Mouse (Mus musculus) neural tube, embryonic 11.5 days (tissue): ENCODE measurements around the gene Slc8a1. TPM values are rescaled to one million over a fixed set of nuclear protein-coding genes. Genes with fewer than 3 reads are reported as not detected.

Source experiments
- ATAC-seq: fragments of 200-750 bp; cut with Nextera tagmentation; 2 replicates; pipeline ENCODE4 v1.8.0; 2017; ENCODE audit warnings: moderate number of reproducible peaks, mild to moderate bottlenecking, moderate TSS enrichment, moderate library complexity; ENCODE audit not compliant: insufficient read depth, low FRiP score, low TSS enrichment
- DNase-seq: peaks from one replicate; pipeline ENCODE4 v3.0.0-alpha.2; 2015; ENCODE audit warnings: low spot score
- H3K27ac ChIP-seq: fragments of 300-500 bp; sonication (generic); 2 replicates; pipeline ENCODE4 v1.5.1; 2014; ENCODE audit warnings: low read depth, mild to moderate bottlenecking, low read length
- H3K27me3 ChIP-seq: fragments of 300-500 bp; sonication (generic); 2 replicates; pipeline ENCODE4 v1.6.1; 2014; ENCODE audit warnings: mild to moderate bottlenecking, low read length, mixed read lengths; ENCODE audit not compliant: control insufficient read depth, insufficient read depth
- H3K36me3 ChIP-seq: fragments of 300-500 bp; sonication (generic); 2 replicates; pipeline ENCODE4 v1.6.1; 2014; ENCODE audit warnings: mild to moderate bottlenecking, low read length, moderate library complexity, mixed read lengths; ENCODE audit not compliant: control insufficient read depth, insufficient read depth
- H3K4me1 ChIP-seq: fragments of 300-500 bp; sonication (generic); 2 replicates; pipeline ENCODE4 v1.6.1; 2014; ENCODE audit warnings: low read length, mixed read lengths; ENCODE audit not compliant: control insufficient read depth, insufficient read depth
- H3K4me2 ChIP-seq: fragments of 300-500 bp; sonication (generic); 2 replicates; pipeline ENCODE4 v1.6.1; 2014; ENCODE audit warnings: low read depth, mild to moderate bottlenecking, moderate library complexity
- H3K4me3 ChIP-seq: fragments of 300-500 bp; sonication (generic); 2 replicates; pipeline ENCODE4 v1.5.1; 2014; ENCODE audit warnings: low read depth, low read length
- H3K9ac ChIP-seq: fragments of 300-500 bp; sonication (generic); 2 replicates; pipeline ENCODE4 v1.6.1; 2014; ENCODE audit warnings: mild to moderate bottlenecking, low read length
- H3K9me3 ChIP-seq: fragments of 300-500 bp; sonication (generic); 2 replicates; pipeline ENCODE4 v1.6.1; 2016; ENCODE audit warnings: low read length; ENCODE audit not compliant: control insufficient read depth
- WGBS: fragments of 180-500 bp; shearing (Covaris S2); extraction: QIAGEN DNeasy Blood & Tissue Kit; methylation state at CpG from one replicate; pipeline ENCODE4 v1.1.7; 2014; 5-methylcytosine and 5-hydroxymethylcytosine counted together
- polyA plus RNA-seq: library from polyadenylated mRNA; unstranded; fragments of >200 nt; fragmentation: Nextera tagmentation; extraction: Ambion mirVana; gene quantifications from 2 replicates; pipeline ENCODE4 v1.2.1, GENCODE M21; 2014

The Slc8a1 gene
- polyA plus RNA-seq, 1 experiment from 2014 or later: 5.6 TPM

DNA sequence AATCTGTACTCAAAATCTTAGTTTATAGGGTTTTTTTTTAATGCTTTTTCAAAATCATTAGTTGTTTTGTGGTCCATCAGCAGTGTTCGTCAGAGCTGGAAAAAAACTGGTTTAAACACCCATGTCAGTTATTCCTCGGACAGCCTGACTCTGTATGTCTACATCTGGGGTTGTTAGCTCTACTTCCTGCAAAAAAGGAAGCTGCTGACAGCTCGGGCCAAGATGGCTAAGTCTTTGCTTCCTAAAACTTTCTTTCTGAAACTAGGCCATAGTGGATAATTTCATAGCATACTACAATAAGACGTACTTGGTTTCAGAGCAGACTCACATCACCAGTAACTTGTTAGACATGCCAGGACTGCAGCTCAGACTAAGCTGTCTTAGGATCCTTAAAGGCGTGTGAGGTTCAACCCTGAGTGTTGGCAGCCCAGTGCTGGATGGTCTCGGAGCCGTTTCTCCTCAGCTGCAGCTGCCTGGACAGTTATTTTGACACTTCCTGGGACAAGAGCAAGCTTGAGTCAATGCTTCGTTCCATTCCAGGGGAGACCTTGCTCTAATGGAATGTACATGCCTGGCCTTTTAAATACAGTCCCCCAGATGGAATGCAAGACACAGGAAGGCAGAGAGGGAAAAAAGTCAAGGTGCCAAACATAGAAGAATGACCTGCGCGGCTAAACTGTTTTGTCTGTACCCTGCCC is 158.3 kb downstream of the Slc8a1 start:
- 85% methylated on average over 10 of the region's 10 CpGs for WGBS
- Histone ChIP-seq H3K9me3 (no peaks in the 10 kb centered on the region), H3K4me1 (no peaks in the 10 kb centered on the region), H3K4me3 (no peak overlapping the region), H3K27me3 (no peaks in the 10 kb centered on the region), H3K4me2 (no peak overlapping the region), H3K27ac (no peak overlapping the region), H3K9ac (no peak overlapping the region), H3K36me3 (no peaks in the 10 kb centered on the region)
- ATAC-seq (no peak), DNase-seq (no peak)

DNA sequence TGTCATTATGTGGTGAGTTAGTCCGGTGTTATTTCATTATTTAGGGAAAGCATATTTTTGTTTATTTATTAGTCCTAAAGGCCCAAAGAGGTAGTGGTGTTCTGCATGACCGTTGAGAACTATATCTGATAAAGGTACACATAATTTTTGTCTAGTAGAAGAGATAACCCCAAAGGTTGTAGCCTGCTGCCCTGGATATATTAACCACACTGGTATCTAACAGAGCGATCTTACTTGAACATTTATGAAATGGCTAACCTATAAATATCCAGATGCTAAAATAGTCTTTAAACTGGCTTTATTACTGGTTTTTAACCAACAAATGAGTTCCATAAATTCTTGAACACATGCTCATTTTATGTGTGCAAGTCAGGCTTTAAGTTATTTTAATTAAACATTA is 161.3 kb downstream of the Slc8a1 start:
- Histone ChIP-seq H3K4me2 (no peak overlapping the region), H3K4me3 (no peak overlapping the region), H3K27ac (no peak overlapping the region), H3K27me3 (no peaks in the 10 kb centered on the region), H3K4me1 (no peaks in the 10 kb centered on the region), H3K36me3 (no peaks in the 10 kb centered on the region), H3K9me3 (no peaks in the 10 kb centered on the region), H3K9ac (no peak overlapping the region)
- no peak for ATAC-seq
- no peak for DNase-seq
- WGBS: 93% methylated on average over 3 of the region's 3 CpGs

DNA sequence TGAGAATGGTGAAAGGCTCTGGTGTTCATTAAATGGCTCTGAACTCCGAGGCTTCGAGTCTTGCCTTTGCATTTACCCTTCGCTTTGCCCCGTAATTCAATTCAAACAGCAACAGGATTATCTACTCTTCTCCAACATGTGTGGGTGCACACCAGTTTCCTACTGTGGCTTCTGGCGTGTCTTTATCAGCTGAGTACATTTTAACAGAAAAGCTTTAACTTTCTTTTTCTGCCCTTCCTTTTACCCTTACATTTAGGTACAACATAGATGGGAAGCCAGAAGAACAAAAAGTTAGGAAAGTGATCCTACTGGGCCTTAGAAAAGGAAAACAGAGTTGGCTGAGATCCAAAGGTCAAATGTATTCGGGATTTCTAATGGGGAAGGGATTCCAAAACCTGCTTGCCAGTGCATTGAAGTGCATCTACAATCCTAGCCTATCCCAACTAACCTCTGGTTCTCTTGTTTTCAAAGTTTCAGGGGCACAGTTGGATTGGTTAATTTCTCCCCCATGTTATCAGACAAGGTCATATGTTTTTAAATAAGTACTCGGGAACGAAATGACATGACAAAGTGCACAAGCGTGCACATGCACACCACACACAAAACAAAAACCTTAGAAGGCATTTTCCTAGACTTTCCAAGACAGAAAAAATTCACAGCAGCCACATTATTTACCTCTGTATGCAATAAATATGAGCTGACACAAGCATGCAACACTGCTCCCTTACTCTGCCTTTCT is 172.4 kb downstream of the Slc8a1 start:
- Histone ChIP-seq H3K9ac (no peak overlapping the region), H3K4me1 (no peaks in the 10 kb centered on the region), H3K27me3 (no peaks in the 10 kb centered on the region), H3K36me3 (no peaks in the 10 kb centered on the region), H3K4me2 (no peak overlapping the region), H3K4me3 (no peak overlapping the region), H3K27ac (no peak overlapping the region), H3K9me3 (no peaks in the 10 kb centered on the region)
- no peak for DNase-seq
- 84% methylated on average over 9 of the region's 9 CpGs for WGBS
- no peak for ATAC-seq

DNA sequence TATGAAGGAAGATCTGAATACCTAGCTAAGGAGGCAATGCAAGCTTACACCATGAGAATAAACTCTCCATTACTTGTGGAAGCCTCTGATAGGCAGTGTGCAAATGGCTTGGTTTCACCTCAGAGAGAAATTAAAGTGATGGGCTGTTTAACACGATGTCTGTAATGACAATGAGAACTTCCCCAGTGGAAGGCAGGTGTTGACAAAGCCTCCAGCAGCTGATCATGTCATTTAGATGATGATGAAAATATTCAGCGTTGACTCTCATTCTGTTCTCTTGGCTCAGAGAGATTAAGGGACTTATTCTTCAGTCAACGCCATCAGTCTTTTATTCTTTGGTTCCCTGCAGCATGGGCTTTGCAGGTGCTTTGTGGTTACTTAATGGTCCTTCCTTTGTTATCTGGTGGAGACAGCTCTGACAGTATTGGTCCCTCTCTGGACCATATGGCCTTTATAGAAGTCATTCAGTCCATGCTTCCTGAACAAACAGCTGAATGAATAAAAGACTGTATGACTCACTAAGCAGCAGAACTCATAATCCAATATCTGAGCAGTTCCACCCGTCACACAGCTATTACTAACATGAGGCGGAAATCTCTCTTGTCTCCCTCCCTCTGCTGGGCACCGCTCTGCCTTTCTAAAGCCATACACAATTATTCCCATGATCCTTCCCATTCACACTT is 184.0 kb downstream of the Slc8a1 start:
- WGBS: 73% methylated on average over 6 of the region's 6 CpGs
- Histone ChIP-seq H3K27me3 (no peaks in the 10 kb centered on the region), H3K9me3 (no peaks in the 10 kb centered on the region), H3K4me1 (no peaks in the 10 kb centered on the region), H3K27ac (no peak overlapping the region), H3K4me3 (no peak overlapping the region), H3K9ac (no peak overlapping the region), H3K36me3 (no peaks in the 10 kb centered on the region), H3K4me2 (no peak overlapping the region)
- DNase-seq: no peak
- ATAC-seq: no peak

DNA sequence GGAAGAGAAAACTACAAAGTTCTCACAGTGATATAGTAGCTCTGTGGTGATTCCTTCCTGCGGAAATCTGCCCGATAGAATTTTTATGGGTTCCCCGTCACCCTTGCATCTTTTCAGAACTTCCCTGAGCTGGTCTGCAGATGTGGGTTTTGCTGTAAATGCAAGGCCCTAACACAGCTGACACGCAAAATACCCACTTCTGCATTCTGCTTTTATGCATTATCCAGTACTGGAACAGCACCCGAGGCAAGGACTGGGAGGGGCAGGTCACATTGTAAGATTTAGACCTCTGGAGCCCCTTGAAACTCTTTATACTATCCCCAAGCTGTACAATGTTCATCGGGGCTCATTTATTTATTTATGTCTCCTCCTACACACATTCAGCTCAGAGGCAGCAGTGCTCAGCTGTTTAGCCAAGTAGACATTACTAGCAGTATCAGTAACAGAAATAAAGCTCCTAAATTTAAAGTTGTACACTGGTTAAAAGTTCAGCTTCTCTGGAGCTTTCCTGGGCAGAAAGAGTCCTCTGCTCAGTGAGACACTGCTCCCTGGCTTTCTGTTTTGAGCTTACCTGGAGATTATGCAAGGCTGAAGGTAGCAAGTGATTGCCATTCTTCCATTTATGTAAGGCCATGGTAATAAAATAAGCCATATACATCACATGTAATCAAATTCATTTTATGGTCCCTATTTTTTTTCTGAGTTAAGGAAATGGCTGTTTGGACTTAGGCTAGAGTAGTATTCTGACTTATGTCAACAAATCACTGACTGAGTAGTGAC is 186.1 kb downstream of the Slc8a1 start:
- Histone ChIP-seq H3K36me3 (no peaks in the 10 kb centered on the region), H3K4me3 (no peak overlapping the region), H3K4me2 (no peak overlapping the region), H3K4me1 (no peaks in the 10 kb centered on the region), H3K9me3 (no peaks in the 10 kb centered on the region), H3K27ac (no peak overlapping the region), H3K27me3 (no peaks in the 10 kb centered on the region), H3K9ac (no peak overlapping the region)
- DNase-seq: no peak
- ATAC-seq: no peak
- 87% methylated on average over 6 of the region's 6 CpGs for WGBS

DNA sequence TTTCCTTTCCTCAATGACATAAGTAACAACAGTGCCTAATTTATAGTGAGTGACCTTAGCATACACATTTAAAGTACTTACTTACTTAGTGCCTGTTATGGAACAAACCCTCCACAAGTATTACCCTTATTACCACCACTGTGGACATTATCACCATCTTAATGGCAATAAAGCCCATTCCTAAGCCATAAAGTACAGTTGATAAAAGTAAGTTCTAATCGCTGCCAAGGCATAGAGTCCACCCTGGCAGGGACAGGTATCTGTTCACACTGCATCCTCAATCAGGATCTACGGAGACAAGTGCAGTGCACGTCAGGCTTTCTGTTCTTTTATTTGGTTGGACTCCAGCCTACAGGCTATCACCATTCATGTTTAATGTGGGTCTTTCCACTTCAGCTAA is 187.3 kb downstream of the Slc8a1 start:
- no peak for ATAC-seq
- WGBS: 96% methylated on average over 3 of the region's 3 CpGs

DNA sequence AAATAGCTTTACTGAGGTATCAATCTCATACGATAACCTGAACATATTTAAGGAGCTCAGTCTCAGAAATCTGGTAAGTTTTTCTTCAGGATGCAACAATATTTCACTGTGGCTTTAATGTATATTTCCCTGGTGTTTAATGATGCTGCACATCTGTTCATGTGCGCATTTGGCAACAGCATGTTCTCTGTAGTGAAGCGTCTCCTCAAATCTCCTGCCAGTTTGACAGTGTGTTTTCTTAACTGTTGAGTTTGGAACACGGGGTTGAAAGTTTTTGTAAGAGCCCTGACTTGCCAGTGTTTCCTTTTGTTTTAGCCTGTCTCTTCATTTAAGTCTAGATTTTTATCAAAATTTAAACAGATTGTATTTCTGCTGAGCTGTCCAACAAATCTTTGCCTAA is 190.2 kb downstream of the Slc8a1 start:
- no peaks in the 10 kb centered on the region for H3K9me3 ChIP-seq
- DNase-seq (no peak), ATAC-seq (no peak)
- H3K27me3 ChIP-seq: no peaks in the 10 kb centered on the region
- H3K4me3 ChIP-seq: no peak overlapping the region
- no peak overlapping the region for H3K9ac ChIP-seq
- no peak overlapping the region for H3K27ac ChIP-seq
- H3K4me1 ChIP-seq: no peaks in the 10 kb centered on the region
- no peaks in the 10 kb centered on the region for H3K36me3 ChIP-seq
- WGBS: 67% methylated on average over 4 of the region's 4 CpGs
- no peak overlapping the region for H3K4me2 ChIP-seq

More for the DNA sequence above, 187.3 kb downstream of the Slc8a1 start:
- no peaks in the 10 kb centered on the region for H3K9me3 ChIP-seq
- no peak overlapping the region for H3K27ac ChIP-seq
- no peak overlapping the region for H3K9ac ChIP-seq
- H3K4me3 ChIP-seq: no peak overlapping the region
- no peaks in the 10 kb centered on the region for H3K36me3 ChIP-seq
- no peaks in the 10 kb centered on the region for H3K4me1 ChIP-seq
- H3K27me3 ChIP-seq: no peaks in the 10 kb centered on the region
- no peak for DNase-seq
- no peak overlapping the region for H3K4me2 ChIP-seq

DNA sequence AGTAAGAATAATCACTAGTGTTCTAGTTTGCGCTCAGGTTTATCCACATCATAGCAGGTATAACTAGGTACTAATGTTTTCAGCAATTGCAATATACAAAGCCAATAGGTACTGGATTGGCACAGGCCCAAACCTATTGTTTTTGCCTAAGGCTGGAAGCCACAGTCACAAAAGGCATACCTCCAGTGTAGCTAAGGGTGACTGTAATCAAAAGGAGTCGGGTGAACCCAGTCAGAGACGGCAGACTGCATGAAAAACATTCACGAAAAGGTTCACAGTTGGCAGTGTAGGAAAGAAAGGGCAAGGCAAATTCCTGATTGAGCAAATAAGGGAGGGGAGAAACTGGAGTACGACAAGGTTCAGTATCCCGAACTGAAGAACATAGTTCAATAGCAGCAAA is 191.7 kb downstream of the Slc8a1 start:
- ATAC-seq: no peak

More for the DNA sequence above, 191.7 kb downstream of the Slc8a1 start:
- DNase-seq: no peak
- Histone ChIP-seq H3K27me3 (no peaks in the 10 kb centered on the region), H3K4me2 (no peak overlapping the region), H3K36me3 (no peaks in the 10 kb centered on the region), H3K9ac (no peak overlapping the region), H3K4me1 (no peaks in the 10 kb centered on the region), H3K9me3 (no peaks in the 10 kb centered on the region), H3K4me3 (no peak overlapping the region), H3K27ac (no peak overlapping the region)
- WGBS: 83% methylated on average over 6 of the region's 6 CpGs
